Mouse (Mus musculus): ENCODE results near the gene Kcnip2. TPM values are rescaled to one million over a fixed set of nuclear protein-coding genes. Genes with fewer than 3 reads are reported as not detected.

Kcnip2 gene
- 0.28 and 0.67 TPM in 2 replicates for polyA plus RNA-seq (2014; fragmentation: Nextera tagmentation; extraction: Ambion mirVana)

- ATAC-seq (ENCODE audit: insufficient number of reproducible peaks, low FRiP score, low TSS enrichment, low read depth) (peak; percentile 32; the same call in 1 of the 2 replicates), DNase-seq (ENCODE audit: low spot score) (peak; percentile 58)
- Histone ChIP-seq H3K36me3 (ENCODE audit: control insufficient read depth, insufficient read depth, low read length) (peaks cover 2% of the 10 kb centered on the region), H3K4me2 (ENCODE audit: low read depth, severe bottlenecking) (peak within 1 kb of the TSS; percentile 74), H3K27me3 (ENCODE audit: control insufficient read depth, insufficient read depth, low read length) (peaks cover 3% of the 10 kb centered on the region), H3K4me1 (ENCODE audit: control insufficient read depth, insufficient read depth, low read length) (peaks cover 30% of the 10 kb centered on the region), H3K9ac (ENCODE audit: low read length) (peak within 1 kb of the TSS; percentile 30; the same call in 1 of the 2 replicates), H3K9me3 (ENCODE audit: control insufficient read depth, low read length) (no peaks in the 10 kb centered on the region), H3K27ac (replicated peaks; ENCODE audit: low read depth, low read length) (no peak within 1 kb of the TSS), H3K4me3 (ENCODE audit: low read depth, low read length) (peak within 1 kb of the TSS; percentile 30)
- WGBS, result 0% methylated on average over 20 of the region's 29 CpGs
Measured at GRCm38 (mm10) chr19:45815831-45816405, at the start of gene Kcnip2. Kcnip2 (minus strand) TSS chr19:45816061.

DNA sequence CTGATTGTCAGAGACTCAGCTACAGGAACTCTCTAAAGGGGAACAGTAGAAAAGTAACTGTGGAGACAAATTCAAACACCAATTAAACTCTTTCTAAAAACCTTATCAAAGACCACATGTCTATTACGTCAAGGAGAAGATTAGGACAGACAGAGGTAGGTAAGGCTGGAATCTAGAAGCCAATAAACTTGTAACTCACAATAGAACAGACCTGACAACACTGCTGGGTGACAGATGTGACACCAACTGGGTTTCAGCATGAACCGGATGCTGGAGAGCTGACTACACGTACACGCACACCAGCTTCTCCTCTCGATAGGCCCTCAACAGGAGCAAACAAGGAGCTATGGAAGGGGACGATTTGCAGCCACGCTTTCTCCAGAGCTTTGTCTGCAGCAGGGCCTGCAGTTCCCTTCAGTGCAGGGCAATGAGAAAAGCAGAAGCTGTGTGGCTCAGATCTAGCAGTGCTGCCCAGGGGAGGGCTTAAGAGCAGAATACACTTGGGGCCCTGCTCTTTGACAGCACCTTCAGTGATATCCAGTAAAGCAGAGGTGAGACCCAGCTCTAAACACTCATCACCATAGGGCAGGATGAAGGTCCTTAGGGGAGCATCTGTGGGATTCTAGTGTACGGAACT is 39.5 kb upstream of the Kcnip2 start:
- Histone ChIP-seq H3K27me3 (ENCODE audit: control insufficient read depth, insufficient read depth, low read length) (no peaks in the 10 kb centered on the region), H3K27ac (replicated peaks; ENCODE audit: low read depth, low read length) (no peak overlapping the region), H3K4me3 (ENCODE audit: low read depth, low read length) (no peak overlapping the region), H3K4me2 (ENCODE audit: low read depth, severe bottlenecking) (no peak overlapping the region), H3K9me3 (ENCODE audit: control insufficient read depth, low read length) (no peaks in the 10 kb centered on the region), H3K36me3 (ENCODE audit: control insufficient read depth, insufficient read depth, low read length) (no peaks in the 10 kb centered on the region), H3K4me1 (ENCODE audit: control insufficient read depth, insufficient read depth, low read length) (no peaks in the 10 kb centered on the region), H3K9ac (ENCODE audit: low read length) (no peak overlapping the region)
- ATAC-seq (ENCODE audit: insufficient number of reproducible peaks, low FRiP score, low TSS enrichment, low read depth) (no peak), DNase-seq (ENCODE audit: low spot score) (no peak)
- WGBS, result 70% methylated on average over 8 of the region's 8 CpGs

- H3K27me3 ChIP-seq (ENCODE audit: control insufficient read depth, insufficient read depth, low read length), result no peaks in the 10 kb centered on the region
- H3K9me3 ChIP-seq (ENCODE audit: control insufficient read depth, low read length), result no peaks in the 10 kb centered on the region
- no peaks in the 10 kb centered on the region for H3K36me3 ChIP-seq (ENCODE audit: control insufficient read depth, insufficient read depth, low read length)
- H3K9ac ChIP-seq (ENCODE audit: low read length), result no peak overlapping the region
- WGBS, result 80% methylated on average over 7 of the region's 7 CpGs
- H3K4me2 ChIP-seq (ENCODE audit: low read depth, severe bottlenecking), result no peak overlapping the region
- H3K4me3 ChIP-seq (ENCODE audit: low read depth, low read length), result no peak overlapping the region
- DNase-seq (ENCODE audit: low spot score) (no peak), ATAC-seq (ENCODE audit: insufficient number of reproducible peaks, low FRiP score, low TSS enrichment, low read depth) (no peak)
- no peaks in the 10 kb centered on the region for H3K4me1 ChIP-seq (ENCODE audit: control insufficient read depth, insufficient read depth, low read length)
- no peak overlapping the region for H3K27ac ChIP-seq (replicated peaks; ENCODE audit: low read depth, low read length)
Measured at GRCm38 (mm10) chr19:45854521-45854920, 38.7 kb upstream of the Kcnip2 start.

DNA sequence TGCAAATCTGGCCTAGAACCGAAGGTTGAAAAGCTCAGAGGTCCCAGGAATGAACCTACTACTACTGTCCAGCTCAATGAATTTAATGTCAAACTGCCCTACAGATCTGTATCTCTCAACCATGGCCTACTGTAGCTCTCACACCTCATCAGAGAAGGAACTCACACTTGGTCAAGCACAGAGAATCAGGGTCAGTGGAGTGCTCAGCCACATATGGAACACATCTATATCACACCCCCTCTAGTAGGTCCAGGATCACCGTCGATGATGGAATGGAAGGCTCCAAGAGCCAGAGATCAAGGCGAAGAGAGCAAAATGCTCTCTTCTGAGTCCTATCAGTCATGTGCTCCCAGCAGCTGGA is 31.9 kb upstream of the Kcnip2 start:
- no peak for ATAC-seq (ENCODE audit: insufficient number of reproducible peaks, low FRiP score, low TSS enrichment, low read depth)
- Histone ChIP-seq H3K27me3 (ENCODE audit: control insufficient read depth, insufficient read depth, low read length) (no peaks in the 10 kb centered on the region), H3K4me2 (ENCODE audit: low read depth, severe bottlenecking) (no peak overlapping the region), H3K27ac (replicated peaks; ENCODE audit: low read depth, low read length) (no peak overlapping the region), H3K4me1 (ENCODE audit: control insufficient read depth, insufficient read depth, low read length) (no peaks in the 10 kb centered on the region), H3K9me3 (ENCODE audit: control insufficient read depth, low read length) (no peaks in the 10 kb centered on the region), H3K4me3 (ENCODE audit: low read depth, low read length) (no peak overlapping the region), H3K36me3 (ENCODE audit: control insufficient read depth, insufficient read depth, low read length) (no peaks in the 10 kb centered on the region), H3K9ac (ENCODE audit: low read length) (no peak overlapping the region)
- no peak for DNase-seq (ENCODE audit: low spot score)
- WGBS, result 78% methylated on average over 4 of the region's 4 CpGs

DNA sequence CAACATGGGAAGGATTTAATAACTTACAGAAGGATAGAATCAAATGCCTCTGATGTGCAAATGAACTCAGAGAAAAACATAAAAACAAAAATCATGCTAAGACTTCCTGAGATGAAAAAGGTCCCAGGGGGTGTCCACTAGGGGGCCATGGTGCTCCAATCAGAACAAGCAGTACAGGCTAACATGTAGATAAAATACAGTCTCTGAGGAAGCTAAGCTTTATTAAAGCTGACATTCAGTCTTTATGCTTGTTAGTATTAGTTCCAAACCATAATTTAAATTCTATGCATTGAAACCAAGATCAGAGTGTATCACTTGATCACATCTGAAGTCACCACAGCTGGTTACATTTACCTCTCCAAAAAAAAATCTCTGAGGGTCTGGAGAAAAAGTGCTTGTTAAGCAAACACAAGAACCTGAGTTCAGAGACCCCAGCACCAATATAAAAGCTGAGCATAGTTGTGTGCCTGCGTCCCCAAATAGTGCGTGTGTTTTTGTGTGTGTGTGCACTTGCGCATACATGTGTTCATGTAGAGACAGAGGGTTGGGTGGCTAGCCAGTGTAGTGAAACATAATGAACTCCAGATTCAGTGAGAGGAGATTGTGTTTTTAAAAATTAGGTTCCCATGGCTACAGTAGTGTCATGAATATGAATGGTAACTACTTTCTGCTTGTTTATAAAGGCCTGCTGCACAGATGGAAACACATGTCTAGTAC is 31.3 kb upstream of the Kcnip2 start:
- Histone ChIP-seq H3K4me1 (ENCODE audit: control insufficient read depth, insufficient read depth, low read length) (no peaks in the 10 kb centered on the region), H3K9ac (ENCODE audit: low read length) (no peak overlapping the region), H3K9me3 (ENCODE audit: control insufficient read depth, low read length) (no peaks in the 10 kb centered on the region), H3K4me2 (ENCODE audit: low read depth, severe bottlenecking) (no peak overlapping the region), H3K27ac (replicated peaks; ENCODE audit: low read depth, low read length) (no peak overlapping the region), H3K36me3 (ENCODE audit: control insufficient read depth, insufficient read depth, low read length) (no peaks in the 10 kb centered on the region), H3K27me3 (ENCODE audit: control insufficient read depth, insufficient read depth, low read length) (no peaks in the 10 kb centered on the region), H3K4me3 (ENCODE audit: low read depth, low read length) (no peak overlapping the region)
- DNase-seq (ENCODE audit: low spot score), result no peak
- ATAC-seq (ENCODE audit: insufficient number of reproducible peaks, low FRiP score, low TSS enrichment, low read depth), result no peak
- WGBS, result 92% methylated on average over 3 of the region's 3 CpGs

GRCm38 (mm10) chr19:45844209-45844608 is 28.3 kb upstream of the Kcnip2 start:
- Histone ChIP-seq H3K4me1 (ENCODE audit: control insufficient read depth, insufficient read depth, low read length) (no peaks in the 10 kb centered on the region), H3K9ac (ENCODE audit: low read length) (no peak overlapping the region), H3K27me3 (ENCODE audit: control insufficient read depth, insufficient read depth, low read length) (no peaks in the 10 kb centered on the region), H3K36me3 (ENCODE audit: control insufficient read depth, insufficient read depth, low read length) (no peaks in the 10 kb centered on the region), H3K4me3 (ENCODE audit: low read depth, low read length) (no peak overlapping the region), H3K27ac (replicated peaks; ENCODE audit: low read depth, low read length) (no peak overlapping the region), H3K4me2 (ENCODE audit: low read depth, severe bottlenecking) (no peak overlapping the region), H3K9me3 (ENCODE audit: control insufficient read depth, low read length) (no peaks in the 10 kb centered on the region)
- 85% methylated on average over 3 of the region's 3 CpGs for WGBS
- ATAC-seq (ENCODE audit: insufficient number of reproducible peaks, low FRiP score, low TSS enrichment, low read depth) (no peak), DNase-seq (ENCODE audit: low spot score) (no peak)

- Histone ChIP-seq H3K9me3 (ENCODE audit: control insufficient read depth, low read length) (no peaks in the 10 kb centered on the region), H3K36me3 (ENCODE audit: control insufficient read depth, insufficient read depth, low read length) (no peaks in the 10 kb centered on the region), H3K4me3 (ENCODE audit: low read depth, low read length) (no peak overlapping the region), H3K9ac (ENCODE audit: low read length) (0 out of 2 replicates have a peak overlapping the region, but pooled peaks have one; percentile 32), H3K4me1 (ENCODE audit: control insufficient read depth, insufficient read depth, low read length) (no peaks in the 10 kb centered on the region), H3K27ac (replicated peaks; ENCODE audit: low read depth, low read length) (no peak overlapping the region), H3K4me2 (ENCODE audit: low read depth, severe bottlenecking) (no peak overlapping the region), H3K27me3 (ENCODE audit: control insufficient read depth, insufficient read depth, low read length) (no peaks in the 10 kb centered on the region)
- WGBS, result 53% methylated on average over 10 of the region's 10 CpGs
- ATAC-seq (ENCODE audit: insufficient number of reproducible peaks, low FRiP score, low TSS enrichment, low read depth) (no peak), DNase-seq (ENCODE audit: low spot score) (no peak)
Measured at GRCm38 (mm10) chr19:45843424-45843823, 27.6 kb upstream of the Kcnip2 start.

DNA sequence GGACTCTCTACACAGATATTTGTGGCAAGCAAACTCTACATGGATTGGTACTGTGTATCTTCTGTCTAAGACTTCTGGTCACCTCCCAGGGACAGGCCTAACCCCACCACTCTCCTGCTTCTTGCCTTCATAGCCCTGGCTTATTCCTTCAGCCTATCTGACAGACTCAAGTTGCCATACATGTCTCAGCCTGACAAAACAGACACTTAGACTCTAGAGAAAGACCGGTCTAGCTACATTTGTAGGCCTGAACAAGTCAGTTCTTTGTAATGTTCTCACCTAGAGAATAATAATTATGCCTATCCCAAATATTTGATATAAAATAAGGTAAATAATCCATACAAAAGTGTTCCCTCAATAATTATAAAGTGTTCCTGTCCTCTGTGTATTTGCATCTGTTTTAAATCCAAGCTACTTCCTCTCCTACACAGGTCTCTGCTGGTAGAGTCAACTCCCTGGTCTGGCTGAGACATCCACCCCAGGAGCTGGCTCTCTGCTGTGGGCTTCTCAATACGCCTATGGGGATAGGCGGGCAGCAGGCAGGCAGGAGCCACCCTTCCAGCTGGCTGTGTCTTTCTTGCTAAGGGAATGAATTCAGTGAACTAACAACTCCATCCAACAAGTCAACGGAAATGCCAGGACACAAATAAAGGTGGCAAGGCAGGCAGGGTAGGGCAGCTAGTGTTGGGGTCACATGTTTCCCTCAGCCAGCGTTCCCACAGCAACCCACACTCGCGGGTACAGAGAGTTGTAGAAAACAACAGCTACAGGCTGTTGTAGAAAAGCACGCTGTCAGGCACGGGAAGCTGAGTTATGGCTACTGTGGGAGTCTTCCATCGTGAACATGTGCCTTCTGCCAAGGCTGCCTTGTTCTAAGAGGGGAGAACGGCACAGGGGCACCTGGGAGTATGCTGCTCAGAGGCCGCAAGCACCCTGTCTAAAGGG is 21.5 kb upstream of the Kcnip2 start:
- no peak for DNase-seq (ENCODE audit: low spot score)
- 84% methylated on average over 12 of the region's 12 CpGs for WGBS
- no peaks in the 10 kb centered on the region for H3K27me3 ChIP-seq (ENCODE audit: control insufficient read depth, insufficient read depth, low read length)
- no peaks in the 10 kb centered on the region for H3K4me1 ChIP-seq (ENCODE audit: control insufficient read depth, insufficient read depth, low read length)
- H3K27ac ChIP-seq (replicated peaks; ENCODE audit: low read depth, low read length), result no peak overlapping the region; the same call in 1 of the 2 replicates
- H3K4me3 ChIP-seq (ENCODE audit: low read depth, low read length), result no peak overlapping the region
- H3K9me3 ChIP-seq (ENCODE audit: control insufficient read depth, low read length), result no peaks in the 10 kb centered on the region
- H3K36me3 ChIP-seq (ENCODE audit: control insufficient read depth, insufficient read depth, low read length), result no peaks in the 10 kb centered on the region
- H3K9ac ChIP-seq (ENCODE audit: low read length), result no peak overlapping the region
- no peak overlapping the region for H3K4me2 ChIP-seq (ENCODE audit: low read depth, severe bottlenecking)
- no peak for ATAC-seq (ENCODE audit: insufficient number of reproducible peaks, low FRiP score, low TSS enrichment, low read depth)
